Mouse (Mus musculus) cerebellum, adult 2 months (tissue): ENCODE data around the gene Foxj2. TPM values are rescaled to one million over a fixed set of nuclear protein-coding genes. Genes with fewer than 3 reads are reported as not detected.

Source experiments
- DNase-seq, 2 experiments: peaks; one replicate each; pipeline ENCODE4 v3.0.0; 2021
- H3K27ac ChIP-seq: fragments of 200-500 bp; 2 replicates; pipeline ENCODE4 v1.5.1; 2012; ENCODE audit warnings: low read length, control low read depth, inconsistent platforms; ENCODE audit not compliant: insufficient read depth
- H3K27me3 ChIP-seq: fragments of 200-500 bp; 2 replicates; pipeline ENCODE4 v1.6.1; 2012; ENCODE audit warnings: inconsistent platforms, mild to moderate bottlenecking, low read length, moderate library complexity; ENCODE audit not compliant: control insufficient read depth, insufficient read depth
- H3K4me1 ChIP-seq: fragments of 200-500 bp; 2 replicates; pipeline ENCODE4 v1.6.1; 2011; ENCODE audit warnings: low read length; ENCODE audit not compliant: control insufficient read depth, insufficient read depth
- H3K4me3 ChIP-seq: fragments of 200-500 bp; replicated peaks from 2 replicates; pipeline ENCODE3; 2011; ENCODE audit warnings: mild to moderate bottlenecking, low read depth, low read length, control low read depth; ENCODE audit not compliant: insufficient read depth
- CTCF ChIP-seq: fragments of 200-500 bp; IDR thresholded peaks from 2 replicates; pipeline ENCODE4 v1.5.1; 2011; ENCODE audit warnings: low read depth, mild to moderate bottlenecking, control low read depth, low read length, moderate library complexity, borderline replicate concordance; ENCODE audit not compliant: insufficient read depth
- POLR2A ChIP-seq: fragments of 200-500 bp; IDR thresholded peaks from 2 replicates; pipeline ENCODE4 v1.6.1; 2011; ENCODE audit warnings: low read length, control low read depth, borderline replicate concordance; ENCODE audit not compliant: insufficient read depth
- WGBS: fragments of 180-500 bp; shearing (Covaris S2); methylation state at CpG from one replicate; pipeline ENCODE4 v1.1.7; 2018; 5-methylcytosine and 5-hydroxymethylcytosine counted together
- polyA plus RNA-seq: library from polyadenylated mRNA; depleted of rRNA; stranded (reverse); fragments of >200 nt; gene quantifications from 2 replicates; pipeline ENCODE4 v1.2.3, GENCODE M21; 2012

Foxj2 gene
- polyA plus RNA-seq, 1 experiment: 17.7 TPM

DNA sequence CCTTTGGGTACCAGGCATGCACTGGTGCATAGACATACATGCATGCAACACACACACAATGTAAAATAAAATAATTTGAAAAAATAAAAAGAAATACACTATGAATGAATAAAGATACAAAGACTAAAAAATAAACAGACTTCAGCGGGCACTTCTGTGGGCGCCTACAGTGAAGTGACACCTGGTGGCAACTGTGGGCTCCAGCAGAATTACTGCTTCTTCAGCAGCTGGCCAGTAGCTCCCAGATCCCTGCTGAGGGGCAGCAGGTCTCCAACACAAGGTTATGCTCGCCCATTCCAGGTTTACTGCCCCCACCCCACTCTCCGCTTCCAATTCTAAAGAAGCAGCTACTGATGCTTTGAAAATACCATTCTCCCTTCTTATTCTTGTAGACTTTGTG is 48.2 kb downstream of the Foxj2 start:
- TF ChIP-seq CTCF (no peak), POLR2A (no peak)
- 58% methylated on average over 4 of the region's 4 CpGs for WGBS
- no peak for DNase-seq
- H3K4me3 ChIP-seq: no peak overlapping the region
- H3K27me3 ChIP-seq: no peaks in the 10 kb centered on the region
- H3K4me1 ChIP-seq: no peaks in the 10 kb centered on the region
- H3K27ac ChIP-seq: no peak overlapping the region

DNA sequence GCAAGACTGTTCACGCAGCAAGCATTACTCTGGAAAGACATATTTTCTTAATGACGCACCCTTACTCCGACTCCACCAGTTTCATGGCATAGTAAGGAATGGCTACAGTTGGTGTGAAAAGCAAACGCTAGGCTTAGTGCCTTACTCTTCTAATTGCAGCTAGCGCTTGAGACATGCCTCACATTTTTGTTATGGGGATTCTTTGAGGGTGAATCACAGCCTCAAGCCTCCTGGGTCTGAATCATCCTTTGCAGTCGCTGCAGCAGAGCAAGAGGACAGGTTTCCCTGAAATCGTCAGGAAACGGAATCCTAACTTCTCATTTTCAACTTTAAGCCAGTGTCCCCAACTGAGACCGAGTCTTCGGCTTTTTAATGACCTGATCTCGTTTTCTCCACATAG is 50.1 kb downstream of the Foxj2 start:
- no peak for TF ChIP-seq CTCF
- TF ChIP-seq POLR2A: no peak
- WGBS: 85% methylated on average over 11 of the region's 11 CpGs
- Histone ChIP-seq H3K27me3 (no peaks in the 10 kb centered on the region), H3K4me3 (no peak overlapping the region), H3K4me1 (no peaks in the 10 kb centered on the region), H3K27ac (no peak overlapping the region)
- DNase-seq: no peak

- DNase-seq: no peak
- no peak overlapping the region for H3K27ac ChIP-seq
- WGBS: 93% methylated on average over 5 of the region's 5 CpGs
- no peak overlapping the region for H3K4me3 ChIP-seq
- TF ChIP-seq CTCF (no peak), POLR2A (no peak)
- peaks cover 3% of the 10 kb centered on the region; the same call in 1 of the 2 replicates for H3K4me1 ChIP-seq
- no peaks in the 10 kb centered on the region for H3K27me3 ChIP-seq
These were observed 53.1 kb downstream of the Foxj2 start for GRCm38 (mm10) chr6:122872800-122873199.

GRCm38 (mm10) chr6:122873871-122874719 is 54.4 kb downstream of the Foxj2 start, which contains the start of gene Necap1:
TSS of gene Necap1 (plus strand) at chr6:122874474.
- H3K4me1 ChIP-seq: peaks cover 3% of the 10 kb centered on the region; the same call in 1 of the 2 replicates
- H3K27ac ChIP-seq: peak within 1 kb of the TSS; percentile 84
- DNase-seq: peak; percentile 97 to 99
- 5% methylated on average over 43 of the region's 43 CpGs for WGBS
- TF ChIP-seq POLR2A (peak; percentile 79), CTCF (peak; percentile 81)
- no peaks in the 10 kb centered on the region for H3K27me3 ChIP-seq
- H3K4me3 ChIP-seq: peak within 1 kb of the TSS; percentile 77

- TF ChIP-seq POLR2A: no peak
- TF ChIP-seq CTCF: no peak
- peak in 1 of 2 experiments; percentile 82 for DNase-seq
- Histone ChIP-seq H3K4me1 (peaks cover 3% of the 10 kb centered on the region; the same call in 1 of the 2 replicates), H3K27ac (peak overlapping the region; percentile 84), H3K4me3 (peak overlapping the region; percentile 77), H3K27me3 (no peaks in the 10 kb centered on the region)
- WGBS: under 1% methylated on average over 31 of the region's 31 CpGs
These were observed 55.1 kb downstream of the Foxj2 start for GRCm38 (mm10) chr6:122874720-122875389.

- no peak for TF ChIP-seq CTCF
- TF ChIP-seq POLR2A: no peak
- Histone ChIP-seq H3K4me1 (peaks cover 3% of the 10 kb centered on the region; the same call in 1 of the 2 replicates), H3K27ac (no peak overlapping the region), H3K27me3 (no peaks in the 10 kb centered on the region), H3K4me3 (no peak overlapping the region)
- no peak for DNase-seq
- WGBS: 84% methylated on average over 7 of the region's 7 CpGs
These were observed 59.5 kb downstream of the Foxj2 start for GRCm38 (mm10) chr6:122879141-122879735.

DNA sequence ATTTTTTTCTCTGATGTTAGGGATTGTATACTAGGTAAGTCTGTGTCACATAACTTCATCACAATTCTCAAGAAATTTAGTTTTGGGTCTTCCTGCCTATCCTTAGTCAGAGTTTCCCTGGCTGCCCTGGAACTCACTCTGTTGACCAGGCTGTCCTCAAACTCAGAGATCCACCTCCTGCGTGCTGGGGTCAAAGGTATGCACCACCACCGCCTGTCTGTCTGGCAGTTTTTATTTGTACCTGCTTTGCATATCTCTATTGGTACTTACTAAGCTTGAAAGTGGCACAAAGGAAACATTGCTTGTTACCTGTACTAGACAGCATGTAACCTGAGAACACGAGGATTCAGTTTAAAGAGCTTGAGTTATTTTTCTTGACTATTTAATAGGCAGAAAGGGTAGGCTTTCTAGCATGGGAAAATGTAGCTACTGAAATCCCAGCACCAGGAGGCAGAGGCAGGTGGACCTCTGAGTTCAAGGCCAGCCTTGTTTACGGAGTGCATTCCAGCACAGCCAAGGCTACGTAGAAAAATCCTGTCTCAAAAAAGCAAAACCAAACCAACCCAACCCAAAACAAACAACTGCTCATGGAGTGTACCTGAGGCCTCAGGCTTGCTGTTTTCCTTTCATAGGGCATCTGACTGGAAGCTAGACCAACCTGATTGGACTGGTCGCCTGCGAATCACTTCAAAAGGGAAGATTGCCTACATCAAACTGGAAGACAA is 60.2 kb downstream of the Foxj2 start:
- no peak for DNase-seq
- WGBS: 91% methylated on average over 7 of the region's 7 CpGs
- TF ChIP-seq POLR2A (no peak), CTCF (no peak)

More for the DNA sequence above, 60.2 kb downstream of the Foxj2 start:
- no peak overlapping the region for H3K4me3 ChIP-seq
- H3K27ac ChIP-seq: no peak overlapping the region
- H3K4me1 ChIP-seq: peaks cover 3% of the 10 kb centered on the region; the same call in 1 of the 2 replicates
- H3K27me3 ChIP-seq: no peaks in the 10 kb centered on the region
